Mouse (Mus musculus): ENCODE results near the gene Pml. TPM values are rescaled to one million over a fixed set of nuclear protein-coding genes. Genes with fewer than 3 reads are reported as not detected.

The Pml gene
- polyA plus RNA-seq, 1 experiment from 2014 or later = 13.7 TPM

- no peaks in the 10 kb centered on the region for H3K27me3 ChIP-seq (ENCODE audit: control insufficient read depth, insufficient read depth, low read length)
- no peak overlapping the region for H3K9ac ChIP-seq (ENCODE audit: low read length)
- H3K9me3 ChIP-seq (ENCODE audit: control insufficient read depth, low read length) = no peaks in the 10 kb centered on the region
- 0 out of 2 replicates have a peak overlapping the region, but pooled peaks have one; percentile 25 for H3K27ac ChIP-seq (ENCODE audit: low read depth, low read length)
- DNase-seq (ENCODE audit: low spot score) = peak; percentile 74
- WGBS = 52% methylated on average over 9 of the region's 9 CpGs
- H3K4me2 ChIP-seq (ENCODE audit: low read depth, low read length, severe bottlenecking) = no peak overlapping the region
- no peaks in the 10 kb centered on the region for H3K36me3 ChIP-seq (ENCODE audit: control insufficient read depth, insufficient read depth, low read length)
- no peak overlapping the region for H3K4me3 ChIP-seq (ENCODE audit: low read depth, low read length)
- H3K4me1 ChIP-seq (replicated peaks; ENCODE audit: control insufficient read depth, insufficient read depth, low read length) = peaks cover 5% of the 10 kb centered on the region; the same call in 1 of the 2 replicates
- peak; percentile 61; the same call in 1 of the 2 replicates for ATAC-seq (replicated peaks; ENCODE audit: low FRiP score)
Observed at GRCm38 (mm10) chr9:58241780-58242485, 7.7 kb downstream of the Pml start.

GRCm38 (mm10) chr9:58234502-58235015 is 15.0 kb downstream of the Pml start:
- no peaks in the 10 kb centered on the region for H3K36me3 ChIP-seq (ENCODE audit: control insufficient read depth, insufficient read depth, low read length)
- H3K4me3 ChIP-seq (ENCODE audit: low read depth, low read length) = no peak overlapping the region
- no peak overlapping the region for H3K27ac ChIP-seq (ENCODE audit: low read depth, low read length)
- H3K9me3 ChIP-seq (ENCODE audit: control insufficient read depth, low read length) = no peaks in the 10 kb centered on the region
- no peak overlapping the region for H3K9ac ChIP-seq (ENCODE audit: low read length)
- 97% methylated on average over 28 of the region's 28 CpGs for WGBS
- DNase-seq (ENCODE audit: low spot score) (no peak), ATAC-seq (replicated peaks; ENCODE audit: low FRiP score) (no peak)
- H3K4me2 ChIP-seq (ENCODE audit: low read depth, low read length, severe bottlenecking) = no peak overlapping the region
- H3K27me3 ChIP-seq (ENCODE audit: control insufficient read depth, insufficient read depth, low read length) = no peaks in the 10 kb centered on the region
- no peaks in the 10 kb centered on the region for H3K4me1 ChIP-seq (replicated peaks; ENCODE audit: control insufficient read depth, insufficient read depth, low read length)

GRCm38 (mm10) chr9:58232374-58232773 is 17.2 kb downstream of the Pml start:
- H3K27ac ChIP-seq (ENCODE audit: low read depth, low read length) = no peak overlapping the region

GRCm38 (mm10) chr9:58231746-58232145 is 17.8 kb downstream of the Pml start:
- H3K4me2 ChIP-seq (ENCODE audit: low read depth, low read length, severe bottlenecking) = no peak overlapping the region
- WGBS = 80% methylated on average over 6 of the region's 6 CpGs
- H3K27me3 ChIP-seq (ENCODE audit: control insufficient read depth, insufficient read depth, low read length) = no peaks in the 10 kb centered on the region
- DNase-seq (ENCODE audit: low spot score) (peak; percentile 20), ATAC-seq (replicated peaks; ENCODE audit: low FRiP score) (no peak)
- no peak overlapping the region for H3K4me3 ChIP-seq (ENCODE audit: low read depth, low read length)
- H3K36me3 ChIP-seq (ENCODE audit: control insufficient read depth, insufficient read depth, low read length) = no peaks in the 10 kb centered on the region
- H3K4me1 ChIP-seq (replicated peaks; ENCODE audit: control insufficient read depth, insufficient read depth, low read length) = no peaks in the 10 kb centered on the region
- no peak overlapping the region for H3K9ac ChIP-seq (ENCODE audit: low read length)
- H3K9me3 ChIP-seq (ENCODE audit: control insufficient read depth, low read length) = no peaks in the 10 kb centered on the region
- H3K27ac ChIP-seq (ENCODE audit: low read depth, low read length) = no peak overlapping the region

More at GRCm38 (mm10) chr9:58232374-58232773, 17.2 kb downstream of the Pml start:
- no peaks in the 10 kb centered on the region for H3K4me1 ChIP-seq (replicated peaks; ENCODE audit: control insufficient read depth, insufficient read depth, low read length)
- DNase-seq (ENCODE audit: low spot score) = peak; percentile 34
- 83% methylated on average over 5 of the region's 5 CpGs for WGBS
- no peaks in the 10 kb centered on the region for H3K9me3 ChIP-seq (ENCODE audit: control insufficient read depth, low read length)
- no peaks in the 10 kb centered on the region for H3K36me3 ChIP-seq (ENCODE audit: control insufficient read depth, insufficient read depth, low read length)
- no peaks in the 10 kb centered on the region for H3K27me3 ChIP-seq (ENCODE audit: control insufficient read depth, insufficient read depth, low read length)
- no peak overlapping the region for H3K4me3 ChIP-seq (ENCODE audit: low read depth, low read length)
- ATAC-seq (replicated peaks; ENCODE audit: low FRiP score) = no peak
- no peak overlapping the region for H3K4me2 ChIP-seq (ENCODE audit: low read depth, low read length, severe bottlenecking)
- H3K9ac ChIP-seq (ENCODE audit: low read length) = no peak overlapping the region

GRCm38 (mm10) chr9:58228777-58229466 is 20.7 kb downstream of the Pml start:
- Histone ChIP-seq H3K27ac (ENCODE audit: low read depth, low read length) (no peak overlapping the region), H3K36me3 (ENCODE audit: control insufficient read depth, insufficient read depth, low read length) (no peaks in the 10 kb centered on the region), H3K4me1 (replicated peaks; ENCODE audit: control insufficient read depth, insufficient read depth, low read length) (no peaks in the 10 kb centered on the region), H3K9ac (ENCODE audit: low read length) (no peak overlapping the region), H3K27me3 (ENCODE audit: control insufficient read depth, insufficient read depth, low read length) (no peaks in the 10 kb centered on the region), H3K9me3 (ENCODE audit: control insufficient read depth, low read length) (no peaks in the 10 kb centered on the region), H3K4me2 (ENCODE audit: low read depth, low read length, severe bottlenecking) (no peak overlapping the region), H3K4me3 (ENCODE audit: low read depth, low read length) (no peak overlapping the region)
- no peak for DNase-seq (ENCODE audit: low spot score)
- 94% methylated on average over 9 of the region's 9 CpGs for WGBS
- ATAC-seq (replicated peaks; ENCODE audit: low FRiP score) = no peak

- H3K4me1 ChIP-seq (replicated peaks; ENCODE audit: control insufficient read depth, insufficient read depth, low read length) = no peaks in the 10 kb centered on the region
- no peak overlapping the region for H3K27ac ChIP-seq (ENCODE audit: low read depth, low read length)
- H3K4me3 ChIP-seq (ENCODE audit: low read depth, low read length) = no peak overlapping the region
- no peaks in the 10 kb centered on the region for H3K36me3 ChIP-seq (ENCODE audit: control insufficient read depth, insufficient read depth, low read length)
- 62% methylated on average over 9 of the region's 9 CpGs for WGBS
- H3K9me3 ChIP-seq (ENCODE audit: control insufficient read depth, low read length) = no peaks in the 10 kb centered on the region
- no peak for ATAC-seq (replicated peaks; ENCODE audit: low FRiP score)
- H3K9ac ChIP-seq (ENCODE audit: low read length) = no peak overlapping the region
- no peaks in the 10 kb centered on the region for H3K27me3 ChIP-seq (ENCODE audit: control insufficient read depth, insufficient read depth, low read length)
- DNase-seq (ENCODE audit: low spot score) = peak; percentile 72
- H3K4me2 ChIP-seq (ENCODE audit: low read depth, low read length, severe bottlenecking) = no peak overlapping the region
Observed at GRCm38 (mm10) chr9:58225915-58226913, 23.4 kb downstream of the Pml start.

- H3K27ac ChIP-seq (ENCODE audit: low read depth, low read length) = no peak overlapping the region
- no peaks in the 10 kb centered on the region; the same call in 1 of the 2 replicates for H3K36me3 ChIP-seq (ENCODE audit: control insufficient read depth, insufficient read depth, low read length)
- no peak for ATAC-seq (replicated peaks; ENCODE audit: low FRiP score)
- no peak overlapping the region for H3K4me3 ChIP-seq (ENCODE audit: low read depth, low read length)
- H3K4me1 ChIP-seq (replicated peaks; ENCODE audit: control insufficient read depth, insufficient read depth, low read length) = no peaks in the 10 kb centered on the region
- 93% methylated on average over 2 of the region's 2 CpGs for WGBS
- H3K4me2 ChIP-seq (ENCODE audit: low read depth, low read length, severe bottlenecking) = no peak overlapping the region
- H3K27me3 ChIP-seq (ENCODE audit: control insufficient read depth, insufficient read depth, low read length) = no peaks in the 10 kb centered on the region
- no peak overlapping the region for H3K9ac ChIP-seq (ENCODE audit: low read length)
- no peaks in the 10 kb centered on the region for H3K9me3 ChIP-seq (ENCODE audit: control insufficient read depth, low read length)
- no peak for DNase-seq (ENCODE audit: low spot score)
Observed at GRCm38 (mm10) chr9:58224356-58224755, 25.2 kb downstream of the Pml start.

Data from forebrain, embryonic 11.5 days (tissue).